Mouse (Mus musculus) large intestine, adult 2 months (tissue): ENCODE results near the gene Ptbp2. TPM values are rescaled to one million over a fixed set of nuclear protein-coding genes. Genes with fewer than 3 reads are reported as not detected.

ENCODE experiments used
- DNase-seq: peaks from one replicate; pipeline ENCODE4 v3.0.0-alpha.2; 2012; ENCODE audit warnings: low read depth, low spot score
- WGBS: fragments of 180-500 bp; shearing (Covaris S2); methylation state at CpG from one replicate; pipeline ENCODE4 v1.1.7; 2018; 5-methylcytosine and 5-hydroxymethylcytosine counted together
- polyA plus RNA-seq: library from polyadenylated mRNA; depleted of rRNA; stranded (reverse); fragments of >200 nt; gene quantifications from 2 replicates; pipeline ENCODE4 v1.2.3, GENCODE M21; 2012

Gene Ptbp2
- polyA plus RNA-seq, 1 experiment: 5.3 TPM

DNA sequence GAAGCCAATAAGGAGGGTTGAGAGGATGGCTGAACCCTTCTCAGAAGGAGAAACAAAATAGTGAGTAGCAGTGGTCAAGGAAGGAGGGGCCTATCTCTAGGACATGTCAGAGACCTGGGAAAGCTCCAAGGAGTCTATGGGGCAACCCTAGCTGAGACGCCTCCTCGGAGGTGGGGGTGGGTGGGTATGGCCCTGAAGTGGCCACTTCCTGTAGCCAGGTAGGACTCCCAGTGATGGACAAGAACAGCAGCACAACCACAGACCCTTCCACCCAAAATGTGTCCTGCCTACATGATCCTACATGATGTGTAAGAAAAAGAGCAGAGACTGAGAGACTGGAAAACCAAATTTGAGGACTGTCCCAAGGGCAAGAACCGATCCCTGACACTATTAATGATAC is 72.8 kb downstream of the Ptbp2 start:
- 93% methylated on average over 3 of the region's 3 CpGs for WGBS
- no peak for DNase-seq

GRCm38 (mm10) chr3:119701467-119701866 is 82.8 kb downstream of the Ptbp2 start:
- DNase-seq: no peak
- 13% methylated on average over 3 of the region's 3 CpGs for WGBS

DNA sequence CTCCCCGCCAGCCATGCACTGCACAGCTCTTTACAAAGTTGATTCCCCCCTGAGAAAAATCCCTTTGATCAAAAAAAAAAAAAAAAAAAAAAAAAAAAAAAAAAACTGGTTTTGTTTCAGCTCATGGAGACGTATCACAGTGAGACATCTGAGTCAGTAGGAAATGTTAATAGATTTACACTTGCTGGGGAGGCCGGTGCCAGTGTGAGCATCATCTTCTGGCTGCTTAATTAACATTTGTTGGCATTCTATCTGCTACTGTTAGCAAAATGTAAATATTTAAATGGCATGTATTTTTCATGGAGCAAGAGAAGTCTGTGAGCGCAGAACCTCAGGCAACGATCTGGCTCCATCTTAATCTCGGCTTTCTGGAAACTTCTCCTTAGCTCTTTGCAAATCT is 99.5 kb downstream of the Ptbp2 start:
- no peak for DNase-seq
- 71% methylated on average over 6 of the region's 6 CpGs for WGBS
